Mouse (Mus musculus) stomach, postnatal 0 days (tissue): Measurements from ENCODE around the gene Usp50.

Experiments
- CTCF ChIP-seq: IDR thresholded peaks from 2 replicates; pipeline ENCODE4 v1.5.1; 2016; ENCODE audit warnings: antibody characterized with exemption, low read depth, mild to moderate bottlenecking, moderate library complexity
- EP300 ChIP-seq: optimal IDR thresholded peaks from 2 replicates; pipeline ENCODE3; 2016; ENCODE audit warnings: antibody characterized with exemption

DNA sequence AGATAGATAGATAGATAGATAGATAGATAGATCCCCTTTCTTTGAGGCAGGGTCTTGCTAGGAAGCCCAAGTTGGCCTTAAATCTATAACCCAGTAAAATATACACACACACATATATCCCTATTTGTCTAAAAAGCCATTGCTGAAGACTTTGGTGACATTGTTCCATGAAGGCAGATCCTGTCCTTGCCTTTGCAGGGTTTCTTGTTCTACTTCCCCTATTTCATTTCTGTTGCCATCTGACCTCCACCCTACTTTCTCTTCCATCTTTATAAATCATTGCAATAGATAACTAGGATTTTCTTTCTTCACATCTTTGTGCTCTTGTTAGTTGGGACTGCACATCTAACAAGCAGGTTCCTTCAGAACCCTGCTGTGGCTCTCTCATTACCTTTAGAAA is 70.3 kb downstream of the Usp50 start:
- no peak for TF ChIP-seq CTCF
- TF ChIP-seq EP300, result no peak
